Mouse (Mus musculus) gastrocnemius, postnatal 14 days (tissue): ENCODE measurements around the gene Zfp503. TPM values are rescaled to one million over a fixed set of nuclear protein-coding genes. Genes with fewer than 3 reads are reported as not detected.

Experiments used
- microRNA-seq, 2 experiments: library from miRNA; unstranded; fragments of <30 nt; microRNA quantifications; one replicate each; pipeline ENCODE4 v1.2.0; 2021
- total RNA-seq, 2 experiments: library from RNA; stranded (reverse); gene quantifications; 2 replicates each; pipeline ENCODE4 v1.2.3; 2021

Gene Zfp503
- total RNA-seq, 2 experiments from 2014 or later: 7.2 to 9.7 TPM

Small RNA genes within 50 kb of the gene (microRNA-seq; reads per million reads assigned to microRNA genes)
- 0 reads per million in 2 experiments for gene Gm27532

Other genes with a start within 250 kb of the Zfp503 start
- gene Samd8, start 239.1 kb downstream of the Zfp503 start, total RNA-seq: 10 to 100 TPM; 23.7 to 25.7 TPM
- gene Dusp13, start 238.4 kb downstream of the Zfp503 start, total RNA-seq: 10 to 100 TPM; 34.8 to 38.0 TPM
- 100 to 1,000 TPM; 298 to 320 TPM for gene Vdac2, start 164.4 kb downstream of the Zfp503 start, total RNA-seq
- 1 to 10 TPM; 6.1 to 9.7 TPM for gene Comtd1, start 140.6 kb downstream of the Zfp503 start, total RNA-seq
- 1 to 10 TPM; 1.6 to 1.7 TPM for gene Lrmda, start 30.1 kb upstream of the Zfp503 start, total RNA-seq